Comparison of ENCODE assay signal across 9 mouse cellular contexts in the genomic region with DNA sequence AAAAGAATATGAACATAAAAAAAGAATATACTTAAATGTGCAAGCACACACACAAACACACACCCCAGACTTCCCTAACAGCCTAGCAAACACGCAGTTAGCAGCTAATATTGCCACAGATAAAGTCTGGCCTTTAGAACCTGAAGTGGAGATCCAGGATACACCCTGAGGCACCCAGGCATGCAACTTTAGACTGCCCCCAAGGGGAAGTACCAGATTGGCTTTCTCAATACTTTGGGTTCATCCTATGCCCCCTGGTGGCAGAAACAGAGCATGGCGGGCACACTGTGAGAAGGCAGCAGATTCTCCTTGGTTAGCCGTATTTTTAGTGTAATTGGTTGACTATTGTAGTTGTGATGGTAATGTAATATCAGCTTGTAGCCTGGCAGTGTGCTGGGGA. TPM values are rescaled to one million over a fixed set of nuclear protein-coding genes. Genes with fewer than 3 reads are reported as not detected.
A peak's percentile ranks its signal among the peaks of the same experiment; 100 is the strongest.
DNase-seq lines count a peak whose midpoint lies in the region; ATAC-seq and TF ChIP-seq lines count a peak whose summit lies in the region.
"Had no signal": no experiment of that assay in that cellular context is flagged by ENCODE, and none has a peak within 500 bp of the region (broad histone marks: within the 10 kb centered on the region; RNA-seq: fewer than 3 reads in every experiment).

No protein-coding gene starts in this region.

- no peaks in the 10 kb centered on the region for H3K9me3 ChIP-seq in heart, postnatal 0 days (replicated peaks; ENCODE audit: control insufficient read depth, low read length)
- no peaks in the 10 kb centered on the region for H3K9me3 ChIP-seq in lung, embryonic 14.5 days (ENCODE audit: low read depth, low read length)

- H3K4me1 ChIP-seq in embryonic fibroblast, embryonic 13.5 days (ENCODE audit: control insufficient read depth, insufficient read depth, low read length), result no peaks in the 10 kb centered on the region
- no peaks in the 10 kb centered on the region for H3K4me1 ChIP-seq in heart, postnatal 0 days (ENCODE audit: control insufficient read depth, insufficient read depth)
- H3K4me1 ChIP-seq in lung, embryonic 14.5 days (ENCODE audit: insufficient read depth), result no peaks in the 10 kb centered on the region

- peak overlapping the region; percentile 48; the same call in 1 of the 2 replicates for H3K27ac ChIP-seq in embryonic fibroblast, embryonic 13.5 days (ENCODE audit: insufficient read depth, low read length)
- no peak overlapping the region for H3K27ac ChIP-seq in heart, postnatal 0 days (ENCODE audit: low read depth)
- no peak overlapping the region for H3K27ac ChIP-seq in lung, embryonic 14.5 days (ENCODE audit: low read depth)

- no peak overlapping the region for H3K4me3 ChIP-seq in embryonic fibroblast, embryonic 13.5 days (ENCODE audit: insufficient read depth, low read length)
- no peak overlapping the region for H3K4me3 ChIP-seq in heart, postnatal 0 days (ENCODE audit: low read depth, low read length)
- no peak overlapping the region for H3K4me3 ChIP-seq in lung, embryonic 14.5 days (ENCODE audit: low read depth, low read length)

- TF ChIP-seq CTCF in embryonic fibroblast, embryonic 13.5 days (IDR thresholded peaks at IDR 0.05; ENCODE audit: borderline replicate concordance, insufficient read depth, low read length), result peak; percentile 80
- TF ChIP-seq CTCF in heart, postnatal 0 days (IDR thresholded peaks at IDR 0.05; ENCODE audit: low read depth), result peak; percentile 99
- peak; percentile 98 for TF ChIP-seq CTCF in lung, embryonic 14.5 days (IDR thresholded peaks at IDR 0.05; ENCODE audit: low read depth)

- H3K4me2 ChIP-seq in heart, postnatal 0 days (ENCODE audit: low read depth, low read length), result no peak overlapping the region
- no peak overlapping the region for H3K4me2 ChIP-seq in lung, embryonic 14.5 days

- ATAC-seq in CD4-positive, CD25-positive, alpha-beta regulatory T cell, adult 4 months, result peak; percentile 59
- ATAC-seq in heart, postnatal 0 days (ENCODE audit: insufficient read depth, low read depth), result peak; percentile 57
- ATAC-seq in lung, embryonic 14.5 days (ENCODE audit: insufficient read depth), result peak; percentile 67; the same call in 1 of the 2 replicates

- H3K9ac ChIP-seq in heart, postnatal 0 days (replicated peaks; ENCODE audit: low read depth, low read length), result no peak overlapping the region
- H3K9ac ChIP-seq in lung, embryonic 14.5 days, result no peak overlapping the region

- 4% methylated on average over 3 of the region's 3 CpGs for WGBS in heart, postnatal 0 days
- 5% methylated on average over 3 of the region's 3 CpGs for whole genome bisulfite sequencing in lung, embryonic 14.5 days

- DNase-seq in adrenal gland, postnatal 25 days, result peak; percentile 77
- peak; percentile 73 for DNase-seq in heart, postnatal 0 days (ENCODE audit: low spot score)
- DNase-seq in layer of hippocampus, adult 18-20 months (ENCODE audit: low spot score in 2 of 2), result peak; percentile 66 to 88
- DNase-seq in lung, embryonic 14.5 days, result peak; percentile 93
- peak; percentile 41 for DNase-seq in retina, adult 2 months (ENCODE audit: low read depth, low spot score)
- DNase-seq in thymus, postnatal 14 days, result peak; percentile 92

- TF ChIP-seq EP300 in heart, postnatal 0 days (IDR thresholded peaks at IDR 0.05; ENCODE audit: low read depth), result no peak

- H3K27me3 ChIP-seq in heart, postnatal 0 days (ENCODE audit: control insufficient read depth, insufficient read depth, low read length), result peaks cover 24% of the 10 kb centered on the region
- no peaks in the 10 kb centered on the region for H3K27me3 ChIP-seq in lung, embryonic 14.5 days (ENCODE audit: insufficient read depth, low read length)

- TF ChIP-seq POLR2A in embryonic fibroblast, embryonic 13.5 days (IDR thresholded peaks at IDR 0.05; ENCODE audit: low read depth, low read length), result no peak

- no peaks in the 10 kb centered on the region for H3K36me3 ChIP-seq in heart, postnatal 0 days (replicated peaks; ENCODE audit: control insufficient read depth, insufficient read depth, low read length)
- H3K36me3 ChIP-seq in lung, embryonic 14.5 days (ENCODE audit: insufficient read depth), result no peaks in the 10 kb centered on the region

RNA-seq across cellular contexts. Expression of a gene that starts 26.2 kb away (rescaled TPM):
- polyA plus RNA-seq in CD4-positive, CD25-positive, alpha-beta regulatory T cell, adult 4 months (2017; shearing (Covaris generic)), result not detected
- total RNA-seq in adrenal gland, postnatal 25 days (2021), result not detected in 2 replicates
- polyA plus RNA-seq in embryonic fibroblast, embryonic 13.5 days (2011; ENCODE audit: insufficient read length, low read depth, missing spikeins), result not detected in 2 replicates
- not detected in 2 replicates for total RNA-seq in heart, postnatal 0 days (2014; rRNA removed; ENCODE audit: low replicate concordance)
- not detected in 2 replicates for polyA plus RNA-seq in heart, postnatal 0 days (2015; fragmentation: Nextera tagmentation; extraction: Ambion mirVana)
- not detected for total RNA-seq in layer of hippocampus, adult 18-20 months (2021)
- not detected in 2 replicates for polyA plus RNA-seq in lung, embryonic 14.5 days (2014; fragmentation: Nextera tagmentation; extraction: Ambion mirVana)
- polyA plus RNA-seq: heart, embryonic 16.5 days had no signal

RNA-seq across cellular contexts. Expression of a gene that starts 46.2 kb away (rescaled TPM):
- 10 to 100 TPM; 48.3 to 70.6 TPM for polyA plus RNA-seq in CD4-positive, CD25-positive, alpha-beta regulatory T cell, adult 4 months (2017; shearing (Covaris generic))
- total RNA-seq in adrenal gland, postnatal 25 days (2021), result 143 and 162 TPM in 2 replicates
- 155 and 161 TPM in 2 replicates for polyA plus RNA-seq in embryonic fibroblast, embryonic 13.5 days (2011; ENCODE audit: insufficient read length, low read depth, missing spikeins)
- 104 and 132 TPM in 2 replicates for total RNA-seq in heart, postnatal 0 days (2014; rRNA removed; ENCODE audit: low replicate concordance)
- polyA plus RNA-seq in heart, postnatal 0 days (2015; fragmentation: Nextera tagmentation; extraction: Ambion mirVana), result 113 and 117 TPM in 2 replicates
- total RNA-seq in layer of hippocampus, adult 18-20 months (2021), result 100 to 1,000 TPM; 104 to 106 TPM
- polyA plus RNA-seq in lung, embryonic 14.5 days (2014; fragmentation: Nextera tagmentation; extraction: Ambion mirVana), result 159 and 164 TPM in 2 replicates

Comparison
In these comparisons a context has a peak if more than half of its experiments do, and no peak if none do; other contexts are left out.
1. DNase-seq: peak in every context shown above with its lines; median percentile 93 in lung, embryonic 14.5 days; 92 in thymus, postnatal 14 days; 77 in adrenal gland, postnatal 25 days; 77 in layer of hippocampus, adult 18-20 months; 73 in heart, postnatal 0 days; 41 in retina, adult 2 months.